Mouse (Mus musculus): ENCODE results near the gene Traf7.

- no peak for TF ChIP-seq MYOG (IDR thresholded peaks at IDR 0.05; ENCODE audit: control insufficient read depth, extremely low read depth, insufficient read length)
- TF ChIP-seq CTCF (IDR thresholded peaks at IDR 0.05; ENCODE audit: control insufficient read depth, insufficient read depth, insufficient read length), result no peak
- no peak for TF ChIP-seq MAX (IDR thresholded peaks at IDR 0.05)
Measured at GRCm38 (mm10) chr17:24480201-24480826, 47.4 kb downstream of the Traf7 start.

Data from C2C12 (cell line).